Mouse (Mus musculus) heart, adult 2 months (tissue): ENCODE data around the gene Olfr971. TPM values are rescaled to one million over a fixed set of nuclear protein-coding genes. Genes with fewer than 3 reads are reported as not detected.
"Not testable (repeated sequence)": the region's sequence is repeated elsewhere in the genome, so short reads cannot be mapped to it uniquely, and the experiment has no call there.

Experiments
- DNase-seq, 2 experiments: peaks; one replicate each; pipeline ENCODE4 v3.0.0; 2021
- H3K27ac ChIP-seq: fragments of 200-600 bp; 2 replicates; pipeline ENCODE4 v1.8.1; 2022
- H3K27me3 ChIP-seq: fragments of 200-500 bp; 2 replicates; pipeline ENCODE4 v1.6.1; 2012; ENCODE audit warnings: mild to moderate bottlenecking, low read length, inconsistent platforms, mixed read lengths; ENCODE audit not compliant: control insufficient read depth, insufficient read depth
- H3K36me3 ChIP-seq: fragments of 200-500 bp; 2 replicates; pipeline ENCODE4 v1.6.1; 2012; ENCODE audit warnings: low read length, inconsistent platforms; ENCODE audit not compliant: control insufficient read depth, insufficient read depth
- H3K4me1 ChIP-seq: fragments of 200-500 bp; 2 replicates; pipeline ENCODE4 v1.6.1; 2011; ENCODE audit warnings: low read length; ENCODE audit not compliant: control insufficient read depth, insufficient read depth
- H3K4me3 ChIP-seq: fragments of 200-600 bp; 2 replicates; pipeline ENCODE4 v1.8.1; 2022
- H3K79me2 ChIP-seq: fragments of 200-500 bp; replicated peaks from 2 replicates; pipeline ENCODE4 v1.6.1; 2012; ENCODE audit warnings: mild to moderate bottlenecking, inconsistent platforms, low read length, moderate library complexity, mixed read lengths; ENCODE audit not compliant: control insufficient read depth, insufficient read depth
- H3K9ac ChIP-seq: fragments of 200-500 bp; 2 replicates; pipeline ENCODE4 v1.6.1; 2012; ENCODE audit warnings: low read depth, mild to moderate bottlenecking, control low read depth, inconsistent platforms, low read length, mixed read lengths
- CTCF ChIP-seq: fragments of 200-600 bp; IDR thresholded peaks from 2 replicates; pipeline ENCODE4 v1.8.1; 2022; ENCODE audit warnings: antibody characterized with exemption, mild to moderate bottlenecking, moderate library complexity
- EP300 ChIP-seq: fragments of 200-500 bp; IDR thresholded peaks from 2 replicates; pipeline ENCODE4 v1.6.1; 2011; ENCODE audit warnings: low read depth, low read length, control low read depth; ENCODE audit not compliant: insufficient read depth
- POLR2A ChIP-seq: fragments of 200-500 bp; IDR thresholded peaks from 2 replicates; pipeline ENCODE4 v1.6.1; 2011; ENCODE audit warnings: mild to moderate bottlenecking, low read depth, low read length, control low read depth; ENCODE audit not compliant: insufficient read depth
- WGBS: fragments of 180-500 bp; shearing (Covaris S2); methylation state at CpG from one replicate; pipeline ENCODE4 v1.1.7; 2018; 5-methylcytosine and 5-hydroxymethylcytosine counted together
- intact Hi-C: fragments of 180-260 bp; cut with DNase I; formaldehyde crosslinking; loops from one replicate; pipeline ENCODE4 v1.15.1; 2025
- long read RNA-seq: library from polyadenylated mRNA; stranded (forward); transcript quantifications from one replicate; pipeline ENCODE4 v2.0.0, GENCODE M21; 2021
- polyA plus RNA-seq: library from polyadenylated mRNA; depleted of rRNA; stranded (reverse); fragments of >200 nt; gene quantifications from 2 replicates; pipeline ENCODE4 v1.2.3, GENCODE M21; 2012; rRNA removed
- total RNA-seq, 2 experiments: library from RNA; stranded (reverse); gene quantifications; 2 replicates each; pipeline ENCODE4 v1.2.3; 2021

Gene Olfr971
- total RNA-seq, result not detected
- polyA plus RNA-seq, result not detected in 2 replicates
- long read RNA-seq, result 0 reads

DNA sequence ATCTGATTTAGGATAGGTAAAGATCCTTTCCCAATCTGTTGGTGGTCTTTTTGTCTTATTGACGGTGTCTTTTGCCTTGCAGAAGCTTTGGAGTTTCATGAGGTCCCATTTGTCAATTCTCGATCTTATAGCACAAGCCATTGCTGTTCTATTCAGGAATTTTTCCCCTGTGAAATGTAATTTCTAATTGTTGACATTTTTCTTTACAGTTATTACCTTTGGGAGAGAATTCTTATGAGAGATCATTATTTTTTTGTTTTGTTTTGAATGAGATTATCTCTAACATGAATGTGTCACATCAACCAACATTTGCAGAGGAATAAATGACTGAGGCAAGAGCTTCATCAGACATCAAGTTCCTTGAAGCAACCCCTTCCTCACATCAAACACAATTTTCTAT, at the start of gene Olfr971:
Gene Olfr971 (plus strand): TSS at position 301 of the 400 bp plus-strand sequence.
- DNase-seq, H3K27me3 ChIP-seq, H3K27ac ChIP-seq, H3K9ac ChIP-seq, intact Hi-C loops, H3K4me1 ChIP-seq, H3K4me3 ChIP-seq, H3K79me2 ChIP-seq, H3K36me3 ChIP-seq: not testable (repeated sequence)
- WGBS, result 77% methylated on average over 2 of the region's 2 CpGs

DNA sequence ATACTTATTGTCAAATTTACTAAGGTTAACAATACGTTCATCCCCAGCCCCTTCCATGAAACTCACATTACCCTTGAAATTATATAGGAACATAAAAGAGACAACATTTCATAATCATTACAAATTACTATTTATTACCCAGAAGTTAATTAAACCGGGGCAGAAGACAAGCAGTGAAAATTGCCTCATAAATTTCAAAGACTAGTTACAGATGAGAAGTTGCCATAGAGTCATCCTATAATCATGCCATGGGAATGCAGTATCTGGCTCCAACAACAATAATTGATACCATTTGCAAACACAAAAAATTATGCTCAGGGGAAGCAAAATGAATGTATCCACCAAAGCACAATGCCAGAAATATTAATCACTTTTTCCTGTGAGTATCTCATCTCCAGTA, 46.1 kb upstream of the Olfr971 start, which contains the start of gene Olfr969:
Gene Olfr969 (plus strand): TSS at position 388 of the 400 bp plus-strand sequence.
- DNase-seq, result no peak
- TF ChIP-seq CTCF, result no peak
- TF ChIP-seq EP300, result no peak
- no peak for TF ChIP-seq POLR2A
- no peak within 1 kb of the TSS for H3K4me3 ChIP-seq
- no peak within 1 kb of the TSS for H3K27ac ChIP-seq
- 50% methylated on average over 2 of the region's 2 CpGs for WGBS
- H3K79me2 ChIP-seq, result no peaks in the 10 kb centered on the region
- no peaks in the 10 kb centered on the region for H3K27me3 ChIP-seq
- intact Hi-C loops, result no loop called here
- no peaks in the 10 kb centered on the region for H3K4me1 ChIP-seq
- no peaks in the 10 kb centered on the region for H3K36me3 ChIP-seq
- no peak within 1 kb of the TSS for H3K9ac ChIP-seq

DNA sequence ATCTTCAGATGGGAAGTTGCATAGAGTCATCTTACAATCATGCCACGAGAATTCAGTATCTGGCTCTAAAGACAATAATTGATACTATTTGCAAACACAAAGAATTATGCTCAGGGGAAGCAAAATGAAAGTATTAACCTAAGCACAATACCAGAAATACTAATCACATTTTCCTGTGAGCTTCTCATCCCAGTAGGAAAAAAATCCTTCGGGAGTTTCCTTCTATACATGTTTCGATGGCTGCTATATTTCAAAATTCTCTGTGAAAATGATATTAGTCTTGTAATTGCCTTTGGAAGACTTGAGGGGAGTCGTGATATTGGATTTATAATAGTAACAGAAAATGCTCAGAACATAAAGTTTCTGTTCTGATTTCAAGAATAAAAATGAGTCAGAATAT, 28.1 kb upstream of the Olfr971 start, which contains the start of gene Olfr970:
Gene Olfr970 (plus strand): TSS at position 301 of the 400 bp plus-strand sequence.
- no peak within 1 kb of the TSS for H3K9ac ChIP-seq
- no peak for DNase-seq
- H3K79me2 ChIP-seq, result no peaks in the 10 kb centered on the region
- no peaks in the 10 kb centered on the region for H3K4me1 ChIP-seq
- 66% methylated on average over 4 of the region's 4 CpGs for WGBS
- no peaks in the 10 kb centered on the region for H3K36me3 ChIP-seq
- intact Hi-C loops, result no loop called here
- no peak within 1 kb of the TSS for H3K4me3 ChIP-seq
- TF ChIP-seq CTCF, result no peak
- TF ChIP-seq POLR2A, result no peak
- no peak for TF ChIP-seq EP300
- H3K27me3 ChIP-seq, result no peaks in the 10 kb centered on the region
- H3K27ac ChIP-seq, result no peak within 1 kb of the TSS

GRCm38 (mm10) chr9:39866122-39866521, 29.4 kb downstream of the Olfr971 start, which contains the start of gene Olfr972:
Olfr972 (plus strand) TSS chr9:39866422.
- Histone ChIP-seq H3K9ac (no peak within 1 kb of the TSS), H3K36me3 (no peaks in the 10 kb centered on the region), H3K27ac (no peak within 1 kb of the TSS), H3K4me3 (no peak within 1 kb of the TSS), H3K27me3 (no peaks in the 10 kb centered on the region), H3K79me2 (no peaks in the 10 kb centered on the region), H3K4me1 (no peaks in the 10 kb centered on the region)
- no peak for DNase-seq
- WGBS, result 41% methylated on average over 2 of the region's 2 CpGs
- no peak for TF ChIP-seq EP300
- no peak for TF ChIP-seq POLR2A
- TF ChIP-seq CTCF, result no peak
- intact Hi-C loops, result no loop called here

DNA sequence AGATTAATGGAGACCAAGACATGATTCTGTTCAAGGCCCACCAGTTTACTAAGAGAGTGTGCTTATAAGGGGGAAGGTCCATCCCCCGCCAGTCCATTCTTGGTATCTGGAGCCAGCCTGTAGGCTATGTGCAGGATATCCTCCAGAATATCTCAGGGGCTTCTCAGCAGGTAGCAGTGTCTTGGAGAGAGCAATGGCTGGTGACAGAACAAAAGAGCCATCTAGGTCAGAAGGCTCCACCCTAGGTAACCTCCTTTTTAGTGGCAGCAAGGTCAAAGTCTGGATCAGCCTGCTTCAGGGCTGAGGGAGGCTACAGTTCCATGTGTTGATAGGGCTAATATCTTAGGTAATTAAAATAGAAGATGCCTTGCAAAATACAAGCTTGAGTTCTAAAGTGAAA, 35.3 kb downstream of the Olfr971 start:
- H3K79me2 ChIP-seq, intact Hi-C loops, DNase-seq, H3K9ac ChIP-seq, H3K27ac ChIP-seq, H3K4me3 ChIP-seq, H3K36me3 ChIP-seq, H3K4me1 ChIP-seq, H3K27me3 ChIP-seq: not testable (repeated sequence)
- 86% methylated on average over 1 of the region's 1 CpGs for WGBS

DNA sequence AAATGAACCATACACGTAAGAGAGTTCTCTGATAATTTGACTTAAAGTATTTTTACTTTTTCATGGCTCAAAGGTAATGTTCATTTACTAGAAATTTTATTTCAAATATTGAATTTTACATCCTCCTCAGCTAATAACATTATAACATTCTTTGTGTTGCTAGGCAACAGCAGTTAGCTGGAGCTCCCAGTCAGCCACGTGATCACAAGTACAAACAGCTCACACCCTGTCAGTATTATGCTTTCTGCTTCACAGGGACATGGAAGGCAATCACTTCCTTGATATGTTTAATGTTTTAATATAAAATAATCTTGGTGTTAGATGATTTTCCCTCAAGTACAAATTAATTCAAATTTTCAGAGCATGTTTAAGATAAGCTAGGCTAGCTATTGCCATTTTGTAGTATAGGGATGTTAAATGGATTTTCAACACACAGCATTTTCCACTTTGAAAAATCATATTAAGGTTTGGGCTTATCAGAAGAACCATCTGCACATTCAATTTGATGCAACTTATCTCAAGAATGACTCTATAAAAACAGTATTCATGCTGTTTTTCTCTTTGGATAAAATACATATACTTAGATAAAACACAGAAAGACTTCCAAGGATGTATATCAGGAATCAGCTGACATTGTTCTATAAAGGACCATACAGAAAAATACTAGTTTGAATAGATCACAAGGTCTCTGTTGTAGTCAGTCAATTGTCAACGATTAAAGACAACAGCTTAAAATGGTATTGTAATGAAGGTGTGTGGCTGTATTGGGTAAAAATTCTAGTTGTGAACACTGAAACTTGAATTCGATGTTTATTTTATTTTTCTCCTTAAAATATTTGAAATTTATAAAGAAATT, 41.1 kb downstream of the Olfr971 start:
- H3K4me3 ChIP-seq, intact Hi-C loops, H3K27me3 ChIP-seq, H3K4me1 ChIP-seq, DNase-seq, H3K36me3 ChIP-seq, H3K9ac ChIP-seq, H3K79me2 ChIP-seq, H3K27ac ChIP-seq: not testable (repeated sequence)
- no CpG with 5 or more reads among the region's 4 CpGs for WGBS

Other genes with a start within 250 kb of the Olfr971 start
- gene AW551984, start 232.5 kb upstream of the Olfr971 start, total RNA-seq, result under 1 TPM; 0.14 to 0.26 TPM
- gene AW551984, start 232.5 kb upstream of the Olfr971 start, polyA plus RNA-seq, result 0.20 and 0.67 TPM in 2 replicates
- not detected for gene Olfr148, start 226.2 kb upstream of the Olfr971 start, total RNA-seq
- gene Olfr148, start 226.2 kb upstream of the Olfr971 start, polyA plus RNA-seq, result not detected in 2 replicates
- gene Olfr960, start 215.5 kb upstream of the Olfr971 start, total RNA-seq, result not detected
- gene Olfr960, start 215.5 kb upstream of the Olfr971 start, polyA plus RNA-seq, result not detected in 2 replicates
- not detected for gene Olfr961, start 191.8 kb upstream of the Olfr971 start, total RNA-seq
- gene Olfr961, start 191.8 kb upstream of the Olfr971 start, polyA plus RNA-seq, result not detected in 2 replicates
- not detected for gene Olfr963, start 169.7 kb upstream of the Olfr971 start, total RNA-seq
- gene Olfr963, start 169.7 kb upstream of the Olfr971 start, polyA plus RNA-seq, result not detected in 2 replicates
- gene Olfr149, start 129.8 kb upstream of the Olfr971 start, total RNA-seq, result not detected
- gene Olfr149, start 129.8 kb upstream of the Olfr971 start, polyA plus RNA-seq, result not detected in 2 replicates
- not detected for gene Olfr965, start 125.5 kb upstream of the Olfr971 start, total RNA-seq
- gene Olfr965, start 125.5 kb upstream of the Olfr971 start, polyA plus RNA-seq, result not detected in 2 replicates
- not detected for gene Olfr150, start 105.9 kb upstream of the Olfr971 start, total RNA-seq
- not detected in 2 replicates for gene Olfr150, start 105.9 kb upstream of the Olfr971 start, polyA plus RNA-seq
- not detected for gene Olfr967, start 90.6 kb upstream of the Olfr971 start, total RNA-seq
- not detected in 2 replicates for gene Olfr967, start 90.6 kb upstream of the Olfr971 start, polyA plus RNA-seq
- not detected for gene Olfr968, start 53.6 kb upstream of the Olfr971 start, total RNA-seq
- not detected in 2 replicates for gene Olfr968, start 53.6 kb upstream of the Olfr971 start, polyA plus RNA-seq
- gene Olfr969, start 45.9 kb upstream of the Olfr971 start, total RNA-seq, result not detected
- not detected in 2 replicates for gene Olfr969, start 45.9 kb upstream of the Olfr971 start, polyA plus RNA-seq
- gene Olfr970, start 28.0 kb upstream of the Olfr971 start, total RNA-seq, result not detected
- not detected in 2 replicates for gene Olfr970, start 28.0 kb upstream of the Olfr971 start, polyA plus RNA-seq
- gene Olfr972, start 29.5 kb downstream of the Olfr971 start, total RNA-seq, result not detected
- gene Olfr972, start 29.5 kb downstream of the Olfr971 start, polyA plus RNA-seq, result not detected in 2 replicates
- gene Olfr229, start 70.5 kb downstream of the Olfr971 start, total RNA-seq, result not detected
- not detected in 2 replicates for gene Olfr229, start 70.5 kb downstream of the Olfr971 start, polyA plus RNA-seq
- gene Olfr974, start 100.6 kb downstream of the Olfr971 start, total RNA-seq, result not detected
- gene Olfr974, start 100.6 kb downstream of the Olfr971 start, polyA plus RNA-seq, result not detected in 2 replicates
- not detected for gene Olfr975, start 115.2 kb downstream of the Olfr971 start, total RNA-seq
- gene Olfr975, start 115.2 kb downstream of the Olfr971 start, polyA plus RNA-seq, result not detected in 2 replicates
- gene Olfr976, start 124.3 kb downstream of the Olfr971 start, total RNA-seq, result not detected
- gene Olfr976, start 124.3 kb downstream of the Olfr971 start, polyA plus RNA-seq, result not detected in 2 replicates
- not detected for gene Olfr978, start 155.2 kb downstream of the Olfr971 start, total RNA-seq
- not detected in 2 replicates for gene Olfr978, start 155.2 kb downstream of the Olfr971 start, polyA plus RNA-seq
- gene Olfr979, start 166.6 kb downstream of the Olfr971 start, total RNA-seq, result not detected
- not detected in 2 replicates for gene Olfr979, start 166.6 kb downstream of the Olfr971 start, polyA plus RNA-seq
- gene Olfr980, start 172.7 kb downstream of the Olfr971 start, total RNA-seq, result not detected
- not detected in 2 replicates for gene Olfr980, start 172.7 kb downstream of the Olfr971 start, polyA plus RNA-seq
- not detected for gene Olfr981, start 184.6 kb downstream of the Olfr971 start, total RNA-seq
- not detected in 2 replicates for gene Olfr981, start 184.6 kb downstream of the Olfr971 start, polyA plus RNA-seq
- not detected for gene Olfr982, start 237.0 kb downstream of the Olfr971 start, total RNA-seq
- gene Olfr982, start 237.0 kb downstream of the Olfr971 start, polyA plus RNA-seq, result not detected in 2 replicates